Mouse (Mus musculus) neural tube, embryonic 15.5 days (tissue): ENCODE results near the gene Tmem132d. TPM values are rescaled to one million over a fixed set of nuclear protein-coding genes. Genes with fewer than 3 reads are reported as not detected.

Experiments
- ATAC-seq: fragments of 200-750 bp; cut with Nextera tagmentation; 2 replicates; pipeline ENCODE4 v1.8.0; 2017; ENCODE audit warnings: mild to moderate bottlenecking, moderate TSS enrichment, moderate library complexity; ENCODE audit not compliant: low FRiP score
- H3K27ac ChIP-seq: fragments of 300-500 bp; sonication (generic); replicated peaks from 2 replicates; pipeline ENCODE4 v1.5.1; 2015; ENCODE audit warnings: mild to moderate bottlenecking, inconsistent platforms
- H3K27me3 ChIP-seq: fragments of 300-500 bp; sonication (generic); replicated peaks from 2 replicates; pipeline ENCODE4 v1.6.1; 2015; ENCODE audit warnings: inconsistent platforms
- H3K36me3 ChIP-seq: fragments of 300-500 bp; sonication (generic); 2 replicates; pipeline ENCODE4 v1.6.1; 2015; ENCODE audit warnings: inconsistent platforms
- H3K4me1 ChIP-seq: fragments of 300-500 bp; sonication (generic); 2 replicates; pipeline ENCODE4 v1.6.1; 2015; ENCODE audit warnings: inconsistent platforms
- H3K4me2 ChIP-seq: fragments of 300-500 bp; sonication (generic); 2 replicates; pipeline ENCODE4 v1.6.1; 2015; ENCODE audit warnings: inconsistent platforms, mild to moderate bottlenecking, moderate library complexity
- H3K4me3 ChIP-seq: fragments of 300-500 bp; sonication (generic); replicated peaks from 2 replicates; pipeline ENCODE4 v1.5.1; 2015; ENCODE audit warnings: mild to moderate bottlenecking, inconsistent platforms
- H3K9ac ChIP-seq: fragments of 300-500 bp; sonication (generic); replicated peaks from 2 replicates; pipeline ENCODE4 v1.6.1; 2015; ENCODE audit warnings: mild to moderate bottlenecking, inconsistent platforms
- H3K9me3 ChIP-seq: fragments of 300-500 bp; sonication (generic); replicated peaks from 2 replicates; pipeline ENCODE4 v1.6.1; 2016; ENCODE audit warnings: inconsistent platforms
- WGBS: fragments of 180-500 bp; shearing (Covaris S2); methylation state at CpG from one replicate; pipeline ENCODE4 v1.1.7; 2015; ENCODE audit warnings: mixed read lengths; 5-methylcytosine and 5-hydroxymethylcytosine counted together
- polyA plus RNA-seq: library from polyadenylated mRNA; unstranded; fragments of >200 nt; fragmentation: Nextera tagmentation; extraction: Ambion mirVana; gene quantifications from 2 replicates; pipeline ENCODE4 v1.2.1, GENCODE M21; 2015

Tmem132d gene
- polyA plus RNA-seq, 1 experiment from 2014 or later, result 3.1 TPM

DNA sequence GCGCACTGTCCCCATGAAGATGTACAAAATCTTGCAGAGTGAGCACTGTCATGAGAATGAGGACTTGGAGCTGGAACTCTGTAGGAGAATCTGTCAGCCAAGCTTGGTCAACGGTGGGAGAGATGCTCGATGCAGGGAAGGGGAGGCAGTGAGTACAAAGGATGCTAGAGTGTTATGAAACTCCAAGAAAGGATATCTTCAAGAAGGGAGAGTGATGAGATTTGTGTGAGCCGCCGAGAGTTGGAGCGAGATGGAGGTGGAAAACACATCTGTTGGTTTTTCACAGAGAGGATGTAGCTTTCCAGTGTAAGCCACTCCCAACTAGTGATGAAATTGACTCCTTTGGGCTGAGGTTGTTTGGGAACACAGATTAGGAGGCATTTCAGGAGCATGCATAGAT is 604.1 kb downstream of the Tmem132d start:
- no peak overlapping the region for H3K27ac ChIP-seq
- no peaks in the 10 kb centered on the region for H3K4me1 ChIP-seq
- 97% methylated on average over 6 of the region's 6 CpGs for WGBS
- no peaks in the 10 kb centered on the region for H3K36me3 ChIP-seq
- ATAC-seq, result no peak
- no peak overlapping the region for H3K4me3 ChIP-seq
- no peaks in the 10 kb centered on the region for H3K27me3 ChIP-seq
- no peak overlapping the region for H3K4me2 ChIP-seq
- no peak overlapping the region for H3K9ac ChIP-seq
- no peaks in the 10 kb centered on the region for H3K9me3 ChIP-seq

DNA sequence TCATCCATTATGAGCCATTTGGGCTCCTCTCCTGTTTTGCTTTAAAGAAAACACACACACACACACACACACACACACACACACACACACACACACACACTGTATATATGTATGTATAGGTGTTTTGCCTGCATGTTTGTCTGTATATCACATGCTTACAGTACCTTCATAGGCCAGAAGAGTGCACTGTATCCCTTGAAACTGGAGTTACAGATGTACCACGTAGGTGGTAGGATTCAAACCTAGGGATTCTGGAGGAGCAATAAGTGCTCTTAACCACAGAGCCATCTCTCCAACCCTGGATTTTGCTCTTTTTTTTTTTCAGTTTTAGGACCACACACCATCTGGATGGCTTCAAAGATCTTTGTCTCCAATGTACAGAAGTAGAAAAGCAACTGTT is 610.9 kb downstream of the Tmem132d start:
- H3K4me1 ChIP-seq, result no peaks in the 10 kb centered on the region
- H3K27me3 ChIP-seq, result no peaks in the 10 kb centered on the region
- H3K27ac ChIP-seq, result no peak overlapping the region
- H3K4me2 ChIP-seq, result no peak overlapping the region
- H3K9ac ChIP-seq, result no peak overlapping the region
- H3K36me3 ChIP-seq, result no peaks in the 10 kb centered on the region
- no peaks in the 10 kb centered on the region for H3K9me3 ChIP-seq
- 49% methylated on average over 1 of the region's 1 CpGs for WGBS
- H3K4me3 ChIP-seq, result no peak overlapping the region
- ATAC-seq, result no peak

DNA sequence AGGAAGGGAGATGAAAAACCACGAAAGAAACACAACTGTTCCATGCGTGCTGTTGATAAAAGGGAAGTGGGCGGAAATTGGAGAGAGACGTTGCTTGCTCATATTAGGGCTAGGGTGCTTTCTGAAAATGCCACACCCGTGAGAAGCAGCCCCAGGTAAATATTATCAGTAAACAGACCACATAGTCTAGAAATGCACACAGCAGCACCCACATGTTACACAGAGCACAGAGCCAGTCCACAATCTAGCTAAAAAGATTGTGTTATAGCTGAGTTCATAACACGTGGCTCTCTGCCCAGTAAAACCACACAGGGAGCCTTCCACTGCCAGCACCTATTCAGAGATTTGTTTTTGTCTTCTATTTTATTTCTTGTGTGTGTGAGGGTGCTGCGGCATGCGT is 617.6 kb downstream of the Tmem132d start:
- H3K27me3 ChIP-seq, result no peaks in the 10 kb centered on the region
- no peak overlapping the region for H3K4me2 ChIP-seq
- H3K9me3 ChIP-seq, result no peaks in the 10 kb centered on the region
- no peak overlapping the region for H3K27ac ChIP-seq
- ATAC-seq, result no peak
- no peaks in the 10 kb centered on the region for H3K4me1 ChIP-seq
- H3K36me3 ChIP-seq, result no peaks in the 10 kb centered on the region
- WGBS, result 85% methylated on average over 8 of the region's 8 CpGs
- no peak overlapping the region for H3K4me3 ChIP-seq
- H3K9ac ChIP-seq, result no peak overlapping the region

DNA sequence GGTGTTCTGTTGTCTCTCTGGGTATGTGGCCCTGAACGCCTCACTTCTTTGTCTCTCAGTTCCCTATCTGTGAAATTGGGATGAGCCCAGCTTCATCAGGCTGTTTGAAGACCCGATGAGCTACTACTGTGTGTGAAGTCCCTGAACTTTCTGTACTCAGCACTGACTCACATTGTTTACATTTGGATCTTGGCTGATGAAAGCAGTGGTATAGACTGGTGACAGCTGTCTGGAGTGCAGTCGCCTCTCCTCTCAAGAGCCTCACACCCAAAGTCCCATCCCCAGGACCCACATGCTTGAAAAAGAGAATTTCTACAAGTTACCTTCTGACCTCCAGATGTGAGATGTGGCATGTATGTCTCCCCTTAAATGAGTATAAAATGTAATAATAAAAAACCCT is 625.5 kb downstream of the Tmem132d start:
- Histone ChIP-seq H3K4me2 (no peak overlapping the region), H3K4me1 (no peaks in the 10 kb centered on the region), H3K9me3 (no peaks in the 10 kb centered on the region), H3K9ac (no peak overlapping the region), H3K27ac (no peak overlapping the region), H3K27me3 (no peaks in the 10 kb centered on the region), H3K4me3 (no peak overlapping the region), H3K36me3 (no peaks in the 10 kb centered on the region)
- WGBS, result 94% methylated on average over 3 of the region's 3 CpGs
- ATAC-seq, result no peak

DNA sequence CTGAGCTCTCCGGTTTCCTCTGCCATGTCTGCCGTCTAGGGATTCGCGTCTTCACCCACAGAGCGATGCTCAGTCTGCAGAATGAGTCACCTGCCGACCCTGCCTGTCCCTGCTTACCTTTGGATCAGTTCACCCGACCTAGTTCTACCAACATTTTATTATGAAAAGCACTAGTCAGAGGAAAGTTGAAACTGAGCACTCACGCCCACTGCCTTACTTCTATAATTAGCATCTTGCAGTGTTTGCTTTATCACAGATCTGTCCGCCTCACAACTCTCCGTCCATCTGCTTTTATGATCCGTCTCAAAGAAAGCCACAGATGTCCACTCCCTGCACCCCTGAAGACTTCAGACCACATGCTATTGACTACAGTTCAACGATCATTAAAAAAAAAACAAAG is 626.0 kb downstream of the Tmem132d start:
- H3K4me2 ChIP-seq, result no peak overlapping the region
- no peak overlapping the region for H3K4me3 ChIP-seq
- no peak for ATAC-seq
- no peaks in the 10 kb centered on the region for H3K36me3 ChIP-seq
- H3K27me3 ChIP-seq, result no peaks in the 10 kb centered on the region
- WGBS, result 91% methylated on average over 12 of the region's 12 CpGs
- no peaks in the 10 kb centered on the region for H3K4me1 ChIP-seq
- no peak overlapping the region for H3K27ac ChIP-seq
- no peak overlapping the region for H3K9ac ChIP-seq
- H3K9me3 ChIP-seq, result no peaks in the 10 kb centered on the region

DNA sequence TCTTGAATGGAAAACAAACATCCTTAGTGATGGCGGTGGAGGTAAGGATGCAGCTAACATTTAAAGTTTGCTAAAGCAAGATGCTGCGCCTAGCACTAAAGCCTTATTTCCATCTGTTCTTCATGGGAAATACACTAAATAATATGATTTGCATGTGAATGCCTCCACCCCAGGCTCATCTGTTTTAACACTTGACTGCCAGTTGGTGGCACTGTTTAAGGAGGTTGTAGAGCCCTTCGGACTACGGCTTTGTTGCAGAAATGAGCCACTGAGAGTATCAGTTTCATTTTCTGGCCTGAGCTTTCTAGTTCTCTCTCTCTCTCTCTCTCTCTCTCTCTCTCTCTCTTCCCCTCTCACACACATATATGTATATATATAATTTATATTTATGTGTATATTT is 632.0 kb downstream of the Tmem132d start:
- no peak overlapping the region for H3K4me3 ChIP-seq
- H3K36me3 ChIP-seq, result no peaks in the 10 kb centered on the region
- no peak overlapping the region for H3K27ac ChIP-seq
- H3K9me3 ChIP-seq, result no peaks in the 10 kb centered on the region
- H3K27me3 ChIP-seq, result no peaks in the 10 kb centered on the region
- no peak for ATAC-seq
- H3K9ac ChIP-seq, result no peak overlapping the region
- H3K4me1 ChIP-seq, result peaks cover 8% of the 10 kb centered on the region
- WGBS, result 29% methylated on average over 4 of the region's 4 CpGs
- no peak overlapping the region for H3K4me2 ChIP-seq

DNA sequence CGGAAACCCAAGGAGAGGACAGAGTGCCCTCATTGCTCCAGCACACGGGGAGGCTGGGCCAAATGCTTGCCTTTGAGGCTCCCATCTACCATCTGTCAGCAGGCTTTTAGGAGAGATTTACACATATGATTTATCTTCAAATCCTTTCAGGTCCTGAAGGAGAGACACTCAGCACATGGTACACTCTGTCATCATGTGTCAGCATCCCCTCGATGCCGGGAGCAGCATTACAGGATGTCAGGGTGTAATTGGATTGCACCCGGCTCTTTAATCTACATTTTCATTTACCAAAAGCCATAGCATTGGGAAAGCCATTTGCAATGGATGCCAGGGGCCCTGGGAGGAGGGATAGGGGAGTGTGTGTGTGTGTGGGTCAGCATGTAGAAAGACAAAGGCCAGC is 651.7 kb downstream of the Tmem132d start:
- 40% methylated on average over 5 of the region's 5 CpGs for WGBS
- Histone ChIP-seq H3K27me3 (no peaks in the 10 kb centered on the region), H3K4me2 (no peak overlapping the region), H3K4me3 (no peak overlapping the region), H3K36me3 (no peaks in the 10 kb centered on the region), H3K9ac (no peak overlapping the region), H3K4me1 (no peaks in the 10 kb centered on the region), H3K27ac (no peak overlapping the region), H3K9me3 (peaks cover 11% of the 10 kb centered on the region; the same call in 1 of the 2 replicates)
- no peak for ATAC-seq

DNA sequence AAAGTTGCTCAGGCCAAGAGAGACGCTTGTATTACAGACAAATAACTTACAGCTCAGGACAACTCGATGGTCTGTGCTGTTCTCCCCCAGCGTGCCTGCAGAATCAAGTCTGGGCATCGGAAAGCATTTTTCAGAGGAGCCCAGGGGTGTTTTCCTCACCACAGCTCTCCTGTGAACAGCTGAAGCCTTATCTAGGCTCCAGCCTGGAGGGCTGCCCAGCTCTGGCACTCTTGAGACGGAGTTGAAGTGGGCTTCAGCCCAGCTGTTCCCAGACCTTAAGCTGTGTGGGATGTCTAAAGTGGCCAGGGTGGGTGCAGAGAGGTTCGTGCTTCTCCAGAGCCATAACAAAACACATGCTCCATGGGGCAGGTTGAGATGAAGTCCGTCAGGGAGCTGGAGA is 657.1 kb downstream of the Tmem132d start:
- no peak overlapping the region for H3K4me2 ChIP-seq
- no peaks in the 10 kb centered on the region for H3K4me1 ChIP-seq
- 75% methylated on average over 7 of the region's 7 CpGs for WGBS
- no peak overlapping the region for H3K9ac ChIP-seq
- H3K36me3 ChIP-seq, result no peaks in the 10 kb centered on the region
- ATAC-seq, result no peak
- H3K27ac ChIP-seq, result no peak overlapping the region
- H3K27me3 ChIP-seq, result no peaks in the 10 kb centered on the region
- no peak overlapping the region for H3K4me3 ChIP-seq
- H3K9me3 ChIP-seq, result peaks cover 11% of the 10 kb centered on the region; the same call in 1 of the 2 replicates

DNA sequence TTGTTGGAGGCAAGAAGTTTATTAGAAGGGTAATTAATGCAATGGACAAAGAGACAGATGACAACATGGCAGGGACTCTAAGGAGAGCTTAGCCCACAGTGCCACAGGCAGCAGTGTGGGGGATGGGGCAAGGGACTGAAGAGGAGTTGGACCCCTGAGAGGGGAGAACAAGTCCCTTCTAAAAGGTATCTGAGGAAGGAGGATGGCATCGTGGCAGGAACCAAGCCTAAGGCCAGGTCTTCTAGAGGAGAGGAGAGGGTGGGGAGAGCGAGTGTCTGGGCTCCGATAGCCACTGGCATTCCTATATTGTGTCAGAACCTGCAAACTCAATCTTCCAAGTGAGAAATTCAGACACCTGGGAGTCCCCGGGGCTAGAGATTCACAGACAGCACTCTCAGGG is 674.3 kb downstream of the Tmem132d start:
- H3K4me2 ChIP-seq, result no peak overlapping the region
- ATAC-seq, result no peak
- no peaks in the 10 kb centered on the region for H3K27me3 ChIP-seq
- H3K4me3 ChIP-seq, result no peak overlapping the region
- H3K27ac ChIP-seq, result no peak overlapping the region
- WGBS, result 76% methylated on average over 4 of the region's 4 CpGs
- H3K9ac ChIP-seq, result no peak overlapping the region
- H3K36me3 ChIP-seq, result no peaks in the 10 kb centered on the region
- H3K9me3 ChIP-seq, result no peaks in the 10 kb centered on the region
- no peaks in the 10 kb centered on the region for H3K4me1 ChIP-seq

DNA sequence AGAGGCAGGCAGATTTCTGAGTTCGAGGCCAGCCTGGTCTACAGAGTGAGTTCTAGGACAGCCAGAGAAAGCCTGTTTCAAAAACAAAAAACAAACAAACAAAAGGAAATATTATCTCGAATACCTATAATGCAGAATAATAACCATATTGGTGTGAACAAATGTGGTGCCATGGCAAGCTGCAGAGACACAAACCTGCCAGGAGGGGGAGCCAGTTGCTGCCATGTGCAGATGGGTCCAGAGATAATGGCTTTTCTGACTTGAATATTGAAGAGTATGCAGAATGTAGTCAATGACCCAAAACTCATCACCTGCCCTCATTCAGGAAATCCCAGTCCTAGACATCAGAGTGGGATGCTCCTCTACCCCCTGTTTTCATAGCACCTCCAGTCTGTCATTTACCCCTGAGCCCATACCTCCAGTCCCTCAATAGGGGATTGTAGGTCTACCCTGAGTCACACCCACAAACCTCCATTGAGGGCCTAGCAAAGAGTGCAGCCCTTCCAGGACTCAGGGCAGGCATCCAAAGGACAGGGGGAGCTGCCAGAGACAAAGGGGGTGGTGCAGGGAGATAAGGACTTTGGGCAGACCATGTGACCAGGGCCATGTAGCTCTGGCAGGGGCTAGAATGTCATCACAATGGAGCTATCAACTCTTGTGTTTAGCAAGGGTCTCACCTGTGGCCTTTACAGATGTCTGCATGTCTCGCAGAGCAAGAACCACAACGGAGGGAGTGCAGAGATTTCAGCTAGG is 676.0 kb downstream of the Tmem132d start:
- WGBS, result 93% methylated on average over 4 of the region's 4 CpGs
- H3K36me3 ChIP-seq, result no peaks in the 10 kb centered on the region
- ATAC-seq, result no peak
- peaks cover 4% of the 10 kb centered on the region for H3K4me1 ChIP-seq
- no peaks in the 10 kb centered on the region for H3K27me3 ChIP-seq
- no peak overlapping the region for H3K4me3 ChIP-seq
- H3K9me3 ChIP-seq, result no peaks in the 10 kb centered on the region
- no peak overlapping the region for H3K9ac ChIP-seq
- no peak overlapping the region for H3K4me2 ChIP-seq
- H3K27ac ChIP-seq, result no peak overlapping the region

DNA sequence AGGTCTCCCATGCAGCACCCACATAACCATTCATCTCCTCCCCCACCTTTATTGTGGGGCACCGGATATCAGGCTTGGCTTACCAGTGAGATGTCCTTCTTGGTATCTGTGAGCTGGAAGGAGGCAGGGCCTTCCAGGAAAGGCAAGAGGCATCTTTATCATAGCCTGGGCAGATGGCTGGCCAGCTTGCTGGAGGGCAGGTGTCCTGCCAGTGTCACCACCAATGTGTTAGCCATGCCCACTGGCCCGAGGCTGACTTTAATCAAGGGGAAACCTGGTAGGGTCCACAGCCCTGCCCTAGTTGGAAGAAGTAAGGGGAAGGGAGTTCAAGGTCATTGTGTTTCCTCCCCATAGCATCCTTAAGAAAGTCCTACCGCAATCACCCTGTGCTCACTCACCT is 676.9 kb downstream of the Tmem132d start:
- Histone ChIP-seq H3K27me3 (no peaks in the 10 kb centered on the region), H3K36me3 (no peaks in the 10 kb centered on the region), H3K9ac (no peak overlapping the region), H3K27ac (no peak overlapping the region), H3K9me3 (no peaks in the 10 kb centered on the region), H3K4me2 (no peak overlapping the region), H3K4me1 (peaks cover 12% of the 10 kb centered on the region), H3K4me3 (no peak overlapping the region)
- ATAC-seq, result no peak
- 80% methylated on average over 3 of the region's 3 CpGs for WGBS

DNA sequence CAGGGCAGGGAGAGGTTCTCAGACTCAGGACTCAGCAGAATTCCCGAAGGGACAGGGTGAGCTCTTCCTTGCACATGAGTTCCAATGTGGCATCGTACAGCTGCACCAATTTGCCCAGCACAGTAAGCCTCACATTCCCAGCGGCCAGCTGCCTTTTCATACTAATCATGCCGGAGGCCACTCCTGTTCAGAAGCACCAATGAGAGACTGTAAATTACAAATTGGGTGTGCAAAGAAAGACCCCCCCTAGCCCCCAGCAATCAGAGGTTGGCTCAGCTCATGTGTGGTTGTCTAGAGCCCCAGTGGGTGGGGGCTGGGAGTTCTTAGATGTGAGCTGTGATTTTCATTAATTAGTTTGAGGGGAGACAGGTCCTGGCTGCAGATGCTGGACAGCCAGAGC is 677.3 kb downstream of the Tmem132d start:
- Histone ChIP-seq H3K27me3 (no peaks in the 10 kb centered on the region), H3K4me2 (no peak overlapping the region), H3K9ac (no peak overlapping the region), H3K36me3 (no peaks in the 10 kb centered on the region), H3K4me3 (no peak overlapping the region), H3K4me1 (peaks cover 15% of the 10 kb centered on the region), H3K9me3 (no peaks in the 10 kb centered on the region), H3K27ac (no peak overlapping the region)
- no peak for ATAC-seq
- 46% methylated on average over 4 of the region's 4 CpGs for WGBS
